18 mouse cellular contexts compared by ENCODE assay signal in genomic region chr5:143205015-143205414, GRCm38 (mm10). TPM values are rescaled to one million over a fixed set of nuclear protein-coding genes. Genes with fewer than 3 reads are reported as not detected.
DNase-seq lines count a peak whose midpoint lies in the region; ATAC-seq and TF ChIP-seq lines count a peak whose summit lies in the region.
"Had no signal": no experiment of that assay in that cellular context is flagged by ENCODE, and none has a peak within 500 bp of the region (broad histone marks: within the 10 kb centered on the region; RNA-seq: fewer than 3 reads in every experiment).

No protein-coding gene starts in this region.

- WGBS in kidney, adult 2 months, result 80% methylated on average over 3 of the region's 3 CpGs
- WGBS in forebrain, embryonic 10.5 days, result 72% methylated on average over 3 of the region's 3 CpGs

- TF ChIP-seq CTCF in kidney, adult 2 months (conservative IDR thresholded peaks at IDR 0.05; ENCODE audit: insufficient read depth, insufficient read length, low read depth, low read length), result peak; percentile 32; the same call in 1 of the 2 replicates
- TF ChIP-seq CTCF in G1E (IDR thresholded peaks at IDR 0.05; ENCODE audit: low read depth, low read length), result 0 out of 2 replicates have a peak, but pooled peaks have one; percentile 4

- TF ChIP-seq POLR2A in kidney, adult 2 months (IDR thresholded peaks at IDR 0.05; ENCODE audit: low read depth, low read length), result no peak

- DNase-seq in kidney, adult 2 months, result no peak
- no peak for DNase-seq in kidney, adult 8-10 months
- DNase-seq in lung, postnatal 36 days, result peak; percentile 10
- no peak for DNase-seq in lung, adult 18-20 months
- DNase-seq in G1E (ENCODE audit: low spot score), result no peak
- DNase-seq in induced T-regulatory cell, adult 2 months (ENCODE audit: low read depth), result peak; percentile 16
- no peak for DNase-seq in forebrain, embryonic 10.5 days (ENCODE audit: extremely low spot score, low spot score)
- DNase-seq: cerebellum, adult 9-11 months; midbrain, embryonic 14.5 days had no signal

- H3K4me1 ChIP-seq in kidney, adult 2 months (ENCODE audit: control insufficient read depth, insufficient read depth, low read length), result no peaks in the 10 kb centered on the region
- no peaks in the 10 kb centered on the region for H3K4me1 ChIP-seq in G1E (ENCODE audit: insufficient read depth, low read depth, low read length)
- no peaks in the 10 kb centered on the region for H3K4me1 ChIP-seq in forebrain, embryonic 10.5 days
- H3K4me1 ChIP-seq: embryonic facial prominence, embryonic 12.5 days; hindbrain, embryonic 10.5 days; limb, embryonic 10.5 days; neural tube, embryonic 12.5 days had no signal

- no peaks in the 10 kb centered on the region for H3K27me3 ChIP-seq in kidney, adult 2 months (replicated peaks; ENCODE audit: control insufficient read depth, insufficient read depth, low read length)
- H3K27me3 ChIP-seq in G1E (ENCODE audit: insufficient read depth, low read length), result peaks cover 3% of the 10 kb centered on the region
- H3K27me3 ChIP-seq in forebrain, embryonic 10.5 days (ENCODE audit: poor library complexity, severe bottlenecking), result no peaks in the 10 kb centered on the region
- H3K27me3 ChIP-seq: embryonic facial prominence, embryonic 12.5 days; neural tube, embryonic 12.5 days had no signal

- no peak for ATAC-seq in G1E (ENCODE audit: extremely low read depth, insufficient number of reproducible peaks, low FRiP score, poor library complexity, severe bottlenecking)

- peaks cover 10% of the 10 kb centered on the region for H3K9me3 ChIP-seq in G1E (replicated peaks)
- H3K9me3 ChIP-seq in forebrain, embryonic 10.5 days, result peaks cover 16% of the 10 kb centered on the region
- H3K9me3 ChIP-seq: embryonic facial prominence, embryonic 12.5 days had no signal

- no peak overlapping the region for H3K27ac ChIP-seq in kidney, adult 2 months (ENCODE audit: insufficient read depth, low read depth, low read length)
- no peak overlapping the region for H3K27ac ChIP-seq in forebrain, embryonic 10.5 days
- H3K27ac ChIP-seq: embryonic facial prominence, embryonic 12.5 days; hindbrain, embryonic 10.5 days; limb, embryonic 10.5 days; neural tube, embryonic 12.5 days had no signal

- no peaks in the 10 kb centered on the region for H3K36me3 ChIP-seq in kidney, adult 2 months (ENCODE audit: control insufficient read depth, insufficient read depth, low read length)
- no peaks in the 10 kb centered on the region for H3K36me3 ChIP-seq in G1E (replicated peaks)
- H3K36me3 ChIP-seq in forebrain, embryonic 10.5 days (replicated peaks), result no peaks in the 10 kb centered on the region
- H3K36me3 ChIP-seq: embryonic facial prominence, embryonic 12.5 days; hindbrain, embryonic 10.5 days; limb, embryonic 10.5 days; neural tube, embryonic 12.5 days had no signal

- no peak overlapping the region for H3K4me3 ChIP-seq in kidney, adult 2 months (ENCODE audit: insufficient read depth, low read depth, low read length)
- no peak overlapping the region for H3K4me3 ChIP-seq in G1E (ENCODE audit: low read depth, low read length)
- no peak overlapping the region for H3K4me3 ChIP-seq in forebrain, embryonic 10.5 days
- H3K4me3 ChIP-seq: embryonic facial prominence, embryonic 12.5 days; hindbrain, embryonic 10.5 days; limb, embryonic 10.5 days; neural tube, embryonic 12.5 days had no signal

RNA-seq across cellular contexts. Expression of gene Spdye4a, which starts 21.7 kb away (rescaled TPM):
- polyA plus RNA-seq in kidney, adult 2 months (2012; rRNA removed), result 0.08 TPM in 1 of 2 replicates, not detected in the other
- total RNA-seq in G1E (2014; fragmentation: Nextera tagmentation) (not detected in 2 replicates), G1E (2017) (not detected in 2 replicates)
- polyA plus RNA-seq in G1E (2012), result not detected in 2 replicates
- not detected in 2 replicates for polyA plus RNA-seq in forebrain, embryonic 10.5 days (2016; fragmentation: Nextera tagmentation; extraction: Ambion mirVana)
- total RNA-seq: adrenal gland, adult 18-20 months; layer of hippocampus, postnatal 10 days had no signal
- polyA plus RNA-seq: embryonic facial prominence, embryonic 12.5 days; forebrain, embryonic 11.5 days; hindbrain, embryonic 10.5 days; kidney, embryonic 14.5 days; limb, embryonic 10.5 days; midbrain, embryonic 14.5 days; neural tube, embryonic 12.5 days; stomach, embryonic 16.5 days had no signal

RNA-seq across cellular contexts. Expression of gene Spdye4b, which starts 24.2 kb away (rescaled TPM):
- polyA plus RNA-seq in kidney, adult 2 months (2012; rRNA removed), result not detected in 2 replicates
- total RNA-seq in G1E (2014; fragmentation: Nextera tagmentation) (0.53 TPM in 1 of 2 replicates, not detected in the other), G1E (2017) (0.05 and 0.17 TPM in 2 replicates)
- polyA plus RNA-seq in G1E (2012), result not detected in 2 replicates
- not detected in 2 replicates for polyA plus RNA-seq in forebrain, embryonic 10.5 days (2016; fragmentation: Nextera tagmentation; extraction: Ambion mirVana)
- total RNA-seq: adrenal gland, adult 18-20 months; layer of hippocampus, postnatal 10 days had no signal
- polyA plus RNA-seq: embryonic facial prominence, embryonic 12.5 days; forebrain, embryonic 11.5 days; kidney, embryonic 14.5 days; limb, embryonic 10.5 days; midbrain, embryonic 14.5 days; neural tube, embryonic 12.5 days; stomach, embryonic 16.5 days had no signal

RNA-seq across cellular contexts. Expression of gene Rbak, which starts 24.4 kb away (rescaled TPM):
- 2.7 and 2.8 TPM in 2 replicates for polyA plus RNA-seq in kidney, adult 2 months (2012; rRNA removed)
- total RNA-seq in G1E (2014; fragmentation: Nextera tagmentation) (21.4 and 26.6 TPM in 2 replicates), G1E (2017) (19.8 and 21.5 TPM in 2 replicates)
- polyA plus RNA-seq in G1E (2012), result 3.0 TPM in 2 replicates
- polyA plus RNA-seq in forebrain, embryonic 10.5 days (2016; fragmentation: Nextera tagmentation; extraction: Ambion mirVana), result 14.4 and 15.6 TPM in 2 replicates

RNA-seq across cellular contexts. Expression of gene Zfp12, which starts 29.9 kb away (rescaled TPM):
- polyA plus RNA-seq in kidney, adult 2 months (2012; rRNA removed), result 8.5 and 9.6 TPM in 2 replicates
- total RNA-seq in G1E (2014; fragmentation: Nextera tagmentation), result 16.7 and 21.4 TPM in 2 replicates
- total RNA-seq in G1E (2017), result 22.1 and 22.3 TPM in 2 replicates
- 3.9 and 4.2 TPM in 2 replicates for polyA plus RNA-seq in G1E (2012)
- 19.7 and 24.1 TPM in 2 replicates for polyA plus RNA-seq in forebrain, embryonic 10.5 days (2016; fragmentation: Nextera tagmentation; extraction: Ambion mirVana)

RNA-seq across cellular contexts. Expression of gene Olfr718-ps1, which starts 57.6 kb away (rescaled TPM):
- polyA plus RNA-seq in kidney, adult 2 months (2012; rRNA removed), result not detected in 2 replicates
- total RNA-seq in G1E (2014; fragmentation: Nextera tagmentation) (0.23 TPM in 1 of 2 replicates, not detected in the other), G1E (2017) (0.12 and 0.16 TPM in 2 replicates)
- polyA plus RNA-seq in G1E (2012), result not detected in 2 replicates
- 0.02 TPM in 1 of 2 replicates, not detected in the other for polyA plus RNA-seq in forebrain, embryonic 10.5 days (2016; fragmentation: Nextera tagmentation; extraction: Ambion mirVana)
- total RNA-seq: adrenal gland, adult 18-20 months had no signal
- polyA plus RNA-seq: midbrain, embryonic 14.5 days; neural tube, embryonic 12.5 days; stomach, embryonic 16.5 days had no signal

Comparison
In these comparisons a context has a peak if more than half of its experiments do, and no peak if none do; other contexts are left out.
1. DNase-seq: peak in lung, postnatal 36 days (single experiment) and induced T-regulatory cell, adult 2 months (single experiment); none in kidney, adult 2 months (single experiment), kidney, adult 8-10 months (0 of 2), lung, adult 18-20 months (0 of 2), G1E (single experiment) and forebrain, embryonic 10.5 days (single experiment).